Mouse (Mus musculus) heart, postnatal 0 days (tissue): ENCODE data around the gene Epha5.

Experiments used
- CTCF ChIP-seq: IDR thresholded peaks from 2 replicates; pipeline ENCODE4 v1.5.1; 2016; ENCODE audit warnings: antibody characterized with exemption, control low read depth, low read depth
- EP300 ChIP-seq: IDR thresholded peaks from 2 replicates; pipeline ENCODE4 v1.6.1; 2016; ENCODE audit warnings: antibody characterized with exemption, low read depth

GRCm38 (mm10) chr5:84397085-84397484, 20.1 kb downstream of the Epha5 start:
- TF ChIP-seq CTCF (no peak), EP300 (no peak)
